Mouse (Mus musculus) midbrain, embryonic 12.5 days (tissue): Measurements from ENCODE around the gene Nr4a1. TPM values are rescaled to one million over a fixed set of nuclear protein-coding genes. Genes with fewer than 3 reads are reported as not detected.

Experiments used
- ATAC-seq: fragments of 200-750 bp; cut with Nextera tagmentation; 2 replicates; pipeline ENCODE4 v1.8.0; 2017; ENCODE audit warnings: low read depth, moderate TSS enrichment, moderate library complexity; ENCODE audit not compliant: low FRiP score
- H3K27ac ChIP-seq: fragments of 300-500 bp; sonication (generic); replicated peaks from 2 replicates; pipeline ENCODE4 v1.5.1; 2016; ENCODE audit warnings: mild to moderate bottlenecking
- H3K27me3 ChIP-seq: fragments of 300-500 bp; sonication (generic); 2 replicates; pipeline ENCODE4 v1.6.1; 2016; ENCODE audit warnings: mild to moderate bottlenecking
- H3K36me3 ChIP-seq: fragments of 300-500 bp; sonication (generic); 2 replicates; pipeline ENCODE4 v1.6.1; 2016
- H3K4me1 ChIP-seq: fragments of 300-500 bp; sonication (generic); 2 replicates; pipeline ENCODE4 v1.6.1; 2016
- H3K4me2 ChIP-seq: fragments of 300-500 bp; sonication (generic); replicated peaks from 2 replicates; pipeline ENCODE4 v1.6.1; 2016; ENCODE audit warnings: mild to moderate bottlenecking, moderate library complexity
- H3K4me3 ChIP-seq: fragments of 300-500 bp; sonication (generic); 2 replicates; pipeline ENCODE4 v1.5.1; 2016; ENCODE audit warnings: mild to moderate bottlenecking
- H3K9ac ChIP-seq: fragments of 300-500 bp; sonication (generic); replicated peaks from 2 replicates; pipeline ENCODE4 v1.6.1; 2016; ENCODE audit warnings: mild to moderate bottlenecking, moderate library complexity
- H3K9me3 ChIP-seq: fragments of 300-500 bp; sonication (generic); 2 replicates; pipeline ENCODE4 v1.6.1; 2016; ENCODE audit warnings: mild to moderate bottlenecking
- WGBS: fragments of 180-500 bp; shearing (Covaris S2); methylation state at CpG from one replicate; pipeline ENCODE4 v1.1.7; 2016; 5-methylcytosine and 5-hydroxymethylcytosine counted together
- polyA plus RNA-seq: library from polyadenylated mRNA; unstranded; fragments of >200 nt; fragmentation: Nextera tagmentation; extraction: Ambion mirVana; gene quantifications from 2 replicates; pipeline ENCODE4 v1.2.1, GENCODE M21; 2016

Nr4a1 gene
- polyA plus RNA-seq, 1 experiment from 2014 or later = 3.4 TPM

DNA sequence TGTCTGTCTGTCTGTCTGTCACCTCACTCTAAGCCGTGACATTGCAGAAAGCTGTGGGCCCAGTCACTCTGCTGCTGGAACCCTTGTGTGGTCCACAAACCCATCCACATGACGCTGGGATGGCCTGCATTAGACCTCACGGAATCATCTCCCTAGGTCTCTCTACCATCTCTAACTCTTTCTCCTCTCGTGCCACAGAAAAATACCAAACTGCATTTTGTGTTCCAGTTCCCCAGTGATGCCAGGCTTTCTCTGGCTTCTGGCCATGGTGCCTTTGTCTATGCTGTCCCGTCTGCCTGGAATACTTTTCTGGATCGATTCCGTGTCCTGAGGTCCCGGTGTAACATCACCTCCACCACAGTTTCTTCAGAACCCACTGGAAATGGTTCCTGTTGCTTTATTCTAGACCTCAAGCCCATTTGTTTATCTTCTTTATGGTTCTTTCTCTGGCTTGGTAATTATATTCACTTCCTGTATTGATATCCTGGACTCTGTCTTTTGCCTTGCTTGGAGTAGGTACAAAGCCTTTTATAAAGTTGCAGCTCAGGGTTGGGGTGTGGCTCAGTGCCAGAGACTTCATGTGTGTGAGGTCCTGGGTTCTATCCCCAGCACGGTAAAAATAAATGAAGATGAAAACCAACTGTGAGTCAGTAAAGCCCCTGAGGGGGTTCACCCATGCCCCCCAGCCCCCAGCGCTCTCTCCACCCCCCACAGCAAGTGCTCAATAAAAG, 19.3 kb upstream of the Nr4a1 start:
- H3K27me3 ChIP-seq = peaks cover 31% of the 10 kb centered on the region
- no peak overlapping the region for H3K27ac ChIP-seq
- H3K36me3 ChIP-seq = peaks cover 20% of the 10 kb centered on the region
- H3K9me3 ChIP-seq = no peaks in the 10 kb centered on the region
- peaks cover 22% of the 10 kb centered on the region; the same call in 1 of the 2 replicates for H3K4me1 ChIP-seq
- 0 out of 2 replicates have a peak overlapping the region, but pooled peaks have one; percentile 17 for H3K9ac ChIP-seq
- WGBS = 72% methylated on average over 10 of the region's 10 CpGs
- ATAC-seq = no peak
- H3K4me2 ChIP-seq = no peak overlapping the region
- no peak overlapping the region for H3K4me3 ChIP-seq

DNA sequence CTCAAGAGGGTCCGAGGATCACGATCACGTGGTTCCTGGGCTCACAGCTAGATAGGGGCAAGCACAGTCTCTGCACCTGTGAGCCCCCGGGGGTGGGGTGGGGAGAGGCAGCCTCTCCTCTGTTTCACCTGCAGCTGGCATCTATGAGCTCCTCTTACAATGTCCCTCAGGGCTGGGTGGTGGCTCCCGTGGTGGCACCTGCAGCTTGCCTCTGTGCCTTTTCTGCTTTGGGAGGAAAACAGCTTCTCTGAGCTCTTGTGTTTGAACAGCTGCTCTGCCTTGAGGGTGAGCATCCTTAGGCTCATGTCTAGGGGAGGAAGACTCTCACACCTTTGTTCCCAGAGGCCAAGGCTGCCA, 18.7 kb upstream of the Nr4a1 start:
- ATAC-seq = no peak
- peaks cover 31% of the 10 kb centered on the region for H3K27me3 ChIP-seq
- H3K27ac ChIP-seq = no peak overlapping the region
- H3K9me3 ChIP-seq = no peaks in the 10 kb centered on the region
- peaks cover 15% of the 10 kb centered on the region for H3K36me3 ChIP-seq
- H3K9ac ChIP-seq = 0 out of 2 replicates have a peak overlapping the region, but pooled peaks have one; percentile 17
- H3K4me2 ChIP-seq = no peak overlapping the region
- 43% methylated on average over 5 of the region's 5 CpGs for WGBS
- no peak overlapping the region for H3K4me3 ChIP-seq
- peaks cover 22% of the 10 kb centered on the region; the same call in 1 of the 2 replicates for H3K4me1 ChIP-seq

GRCm38 (mm10) chr15:101235728-101236327, 18.2 kb upstream of the Nr4a1 start:
- H3K4me1 ChIP-seq = peaks cover 23% of the 10 kb centered on the region; the same call in 1 of the 2 replicates
- 52% methylated on average over 12 of the region's 12 CpGs for WGBS
- no peak overlapping the region for H3K27ac ChIP-seq
- no peak overlapping the region for H3K4me3 ChIP-seq
- no peaks in the 10 kb centered on the region for H3K9me3 ChIP-seq
- H3K27me3 ChIP-seq = peaks cover 31% of the 10 kb centered on the region
- H3K9ac ChIP-seq = no peak overlapping the region
- peaks cover 10% of the 10 kb centered on the region for H3K36me3 ChIP-seq
- ATAC-seq = no peak
- H3K4me2 ChIP-seq = no peak overlapping the region

DNA sequence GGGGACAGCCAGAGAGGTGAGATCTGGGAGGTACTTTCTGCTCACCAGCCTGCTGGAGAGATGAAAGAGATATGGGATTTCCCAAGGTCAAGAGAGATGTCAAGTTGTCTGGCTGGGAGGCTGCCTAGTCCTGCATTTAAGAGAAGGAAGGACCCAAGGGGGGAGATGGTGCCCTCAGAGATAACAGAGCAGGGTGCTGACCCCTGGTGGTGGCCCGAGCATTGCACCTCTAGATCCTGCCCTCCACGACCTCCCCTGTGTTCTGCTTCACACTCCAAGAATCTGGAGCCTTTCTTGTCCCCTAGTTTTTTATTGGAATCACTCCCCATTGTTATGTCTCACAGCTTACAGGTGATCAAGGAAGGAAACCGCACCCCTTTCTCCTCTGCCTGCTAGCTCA, 17.2 kb upstream of the Nr4a1 start:
- Histone ChIP-seq H3K4me3 (no peak overlapping the region), H3K4me2 (no peak overlapping the region), H3K9ac (no peak overlapping the region), H3K36me3 (no peaks in the 10 kb centered on the region), H3K27me3 (peaks cover 27% of the 10 kb centered on the region), H3K9me3 (no peaks in the 10 kb centered on the region), H3K4me1 (peaks cover 26% of the 10 kb centered on the region; the same call in 1 of the 2 replicates), H3K27ac (no peak overlapping the region)
- 9% methylated on average over 3 of the region's 3 CpGs for WGBS
- ATAC-seq = no peak

- Histone ChIP-seq H3K4me3 (peak overlapping the region; percentile 27), H3K9ac (peak overlapping the region; percentile 15; the same call in 1 of the 2 replicates), H3K27me3 (peaks cover 27% of the 10 kb centered on the region), H3K4me2 (peak overlapping the region; percentile 50), H3K36me3 (no peaks in the 10 kb centered on the region), H3K4me1 (peaks cover 26% of the 10 kb centered on the region; the same call in 1 of the 2 replicates), H3K9me3 (no peaks in the 10 kb centered on the region), H3K27ac (no peak overlapping the region)
- peak; percentile 62 for ATAC-seq
- WGBS = 5% methylated on average over 27 of the region's 28 CpGs
Measured at GRCm38 (mm10) chr15:101238885-101239511, 15.1 kb upstream of the Nr4a1 start.

DNA sequence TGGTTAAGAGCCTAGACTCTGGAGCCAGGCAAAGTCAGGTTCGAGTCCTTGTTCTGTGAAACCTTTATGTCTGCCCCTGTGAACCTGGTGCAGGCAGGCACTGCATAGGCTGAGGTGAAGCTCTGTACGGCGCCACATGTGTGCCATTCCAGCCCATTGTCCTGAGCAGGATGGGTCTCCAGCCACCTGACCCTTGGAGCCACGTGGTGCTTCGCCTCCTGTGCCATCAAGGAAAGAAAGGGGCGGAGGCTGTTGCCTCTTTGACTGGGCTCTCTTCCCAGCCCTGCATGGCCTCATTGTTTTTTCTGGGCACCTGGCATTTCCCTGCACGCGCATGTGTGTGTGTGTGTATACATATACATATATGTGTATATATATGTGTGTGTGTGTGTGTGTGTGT, 14.2 kb upstream of the Nr4a1 start:
- WGBS = 69% methylated on average over 8 of the region's 8 CpGs
- H3K4me1 ChIP-seq = peaks cover 26% of the 10 kb centered on the region; the same call in 1 of the 2 replicates
- H3K36me3 ChIP-seq = no peaks in the 10 kb centered on the region
- no peak overlapping the region for H3K9ac ChIP-seq
- no peak overlapping the region for H3K4me3 ChIP-seq
- H3K4me2 ChIP-seq = no peak overlapping the region
- no peaks in the 10 kb centered on the region for H3K9me3 ChIP-seq
- ATAC-seq = no peak
- no peak overlapping the region for H3K27ac ChIP-seq
- peaks cover 27% of the 10 kb centered on the region for H3K27me3 ChIP-seq

- H3K4me1 ChIP-seq = peaks cover 19% of the 10 kb centered on the region
- no peak overlapping the region for H3K27ac ChIP-seq
- H3K4me2 ChIP-seq = peak overlapping the region; percentile 33; the same call in 1 of the 2 replicates
- H3K27me3 ChIP-seq = peaks cover 20% of the 10 kb centered on the region
- no peaks in the 10 kb centered on the region for H3K9me3 ChIP-seq
- 19% methylated on average over 10 of the region's 10 CpGs for WGBS
- H3K4me3 ChIP-seq = no peak overlapping the region
- ATAC-seq = peak; percentile 60; the same call in 1 of the 2 replicates
- H3K36me3 ChIP-seq = no peaks in the 10 kb centered on the region
- no peak overlapping the region; the same call in 1 of the 2 replicates for H3K9ac ChIP-seq
Measured at GRCm38 (mm10) chr15:101240799-101241204, 13.3 kb upstream of the Nr4a1 start.

DNA sequence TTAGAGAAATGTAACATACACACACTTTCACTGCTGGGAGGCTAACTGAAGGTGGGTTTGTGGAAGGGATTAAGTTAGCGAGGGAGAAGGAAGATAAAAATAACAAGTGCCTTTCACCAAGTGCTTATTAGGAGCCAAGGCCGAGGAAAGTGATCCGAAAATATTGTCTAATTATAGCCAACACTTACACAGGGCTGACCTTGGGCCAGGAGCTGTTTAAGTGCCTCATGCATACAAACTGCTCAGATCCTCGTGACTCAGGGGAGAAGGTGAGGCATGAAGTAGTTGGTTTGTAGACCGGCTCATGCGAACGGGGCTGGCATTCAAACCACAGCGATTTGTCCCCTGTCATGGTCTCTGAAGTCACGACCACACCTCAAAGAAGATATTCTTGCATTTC, 12.8 kb upstream of the Nr4a1 start:
- Histone ChIP-seq H3K9ac (no peak overlapping the region; the same call in 1 of the 2 replicates), H3K4me3 (no peak overlapping the region), H3K9me3 (no peaks in the 10 kb centered on the region), H3K27ac (no peak overlapping the region), H3K27me3 (peaks cover 16% of the 10 kb centered on the region), H3K4me2 (0 out of 2 replicates have a peak overlapping the region, but pooled peaks have one; percentile 33), H3K4me1 (peaks cover 17% of the 10 kb centered on the region), H3K36me3 (no peaks in the 10 kb centered on the region)
- 65% methylated on average over 9 of the region's 9 CpGs for WGBS
- ATAC-seq = no peak

GRCm38 (mm10) chr15:101241853-101242252, 12.2 kb upstream of the Nr4a1 start:
- Histone ChIP-seq H3K9me3 (no peaks in the 10 kb centered on the region), H3K4me1 (peaks cover 23% of the 10 kb centered on the region), H3K4me3 (no peak overlapping the region), H3K27me3 (peaks cover 16% of the 10 kb centered on the region), H3K27ac (no peak overlapping the region), H3K36me3 (no peaks in the 10 kb centered on the region), H3K9ac (no peak overlapping the region), H3K4me2 (no peak overlapping the region)
- 76% methylated on average over 9 of the region's 9 CpGs for WGBS
- ATAC-seq = no peak

DNA sequence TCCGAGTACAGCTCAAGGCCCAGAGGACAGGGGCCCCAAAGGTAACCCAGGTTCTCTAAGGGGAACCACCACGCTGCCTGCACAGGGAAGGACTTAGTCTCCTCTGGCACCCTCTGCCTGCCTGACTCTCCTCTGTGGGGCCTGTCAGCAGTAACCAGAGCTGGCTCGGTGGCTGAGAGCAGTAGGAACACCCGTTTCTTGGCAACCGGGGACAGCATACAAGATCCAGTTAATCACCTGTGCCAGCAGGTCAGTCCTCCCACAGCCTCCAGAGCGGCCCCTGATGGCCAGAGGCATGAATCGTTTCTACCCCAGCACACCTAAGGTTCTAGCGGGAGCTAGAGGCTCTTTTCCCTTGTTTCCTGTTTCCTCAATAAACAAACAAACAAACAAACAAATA, 11.4 kb upstream of the Nr4a1 start:
- H3K4me3 ChIP-seq = no peak overlapping the region
- H3K4me2 ChIP-seq = no peak overlapping the region
- no peaks in the 10 kb centered on the region for H3K9me3 ChIP-seq
- no peaks in the 10 kb centered on the region for H3K36me3 ChIP-seq
- H3K27ac ChIP-seq = no peak overlapping the region
- peaks cover 20% of the 10 kb centered on the region for H3K27me3 ChIP-seq
- 20% methylated on average over 8 of the region's 8 CpGs for WGBS
- H3K9ac ChIP-seq = no peak overlapping the region
- no peak for ATAC-seq
- H3K4me1 ChIP-seq = peaks cover 26% of the 10 kb centered on the region

- H3K4me1 ChIP-seq = peaks cover 20% of the 10 kb centered on the region
- peaks cover 17% of the 10 kb centered on the region for H3K27me3 ChIP-seq
- no peak overlapping the region for H3K27ac ChIP-seq
- WGBS = 64% methylated on average over 3 of the region's 3 CpGs
- no peaks in the 10 kb centered on the region for H3K36me3 ChIP-seq
- no peak overlapping the region for H3K4me3 ChIP-seq
- H3K4me2 ChIP-seq = no peak overlapping the region
- no peak for ATAC-seq
- no peaks in the 10 kb centered on the region for H3K9me3 ChIP-seq
- H3K9ac ChIP-seq = no peak overlapping the region
Measured at GRCm38 (mm10) chr15:101244012-101244411, 10.1 kb upstream of the Nr4a1 start.
